Mouse (Mus musculus) kidney, postnatal 0 days (tissue): Measurements from ENCODE around the gene Gm45717. TPM values are rescaled to one million over a fixed set of nuclear protein-coding genes. Genes with fewer than 3 reads are reported as not detected.
"Not testable (repeated sequence)": the region's sequence is repeated elsewhere in the genome, so short reads cannot be mapped to it uniquely, and the experiment has no call there.

Source experiments
- ATAC-seq: fragments of 200-750 bp; cut with Nextera tagmentation; replicated peaks from 2 replicates; pipeline ENCODE4 v1.8.0; 2017; ENCODE audit warnings: low read depth, moderate number of reproducible peaks, moderate TSS enrichment, moderate library complexity; ENCODE audit not compliant: low FRiP score
- DNase-seq: peaks from one replicate; pipeline ENCODE4 v3.0.0-alpha.2; 2016; ENCODE audit warnings: low spot score
- H3K27ac ChIP-seq: fragments of 300-500 bp; sonication (generic); 2 replicates; pipeline ENCODE4 v1.5.1; 2014; ENCODE audit warnings: mild to moderate bottlenecking
- H3K27me3 ChIP-seq: fragments of 300-500 bp; sonication (generic); 2 replicates; pipeline ENCODE4 v1.6.1; 2014; ENCODE audit warnings: low read length, mixed read lengths; ENCODE audit not compliant: insufficient read depth
- H3K36me3 ChIP-seq: fragments of 300-500 bp; sonication (generic); 2 replicates; pipeline ENCODE4 v1.6.1; 2014; ENCODE audit warnings: low read length, mixed read lengths; ENCODE audit not compliant: insufficient read depth
- H3K4me1 ChIP-seq: fragments of 300-500 bp; sonication (generic); replicated peaks from 2 replicates; pipeline ENCODE4 v1.6.1; 2014; ENCODE audit warnings: antibody characterized with exemption, low read length, mixed read lengths; ENCODE audit not compliant: insufficient read depth
- H3K4me2 ChIP-seq: fragments of 300-500 bp; sonication (generic); 2 replicates; pipeline ENCODE4 v1.6.1; 2014; ENCODE audit warnings: mild to moderate bottlenecking, low read length, moderate library complexity, mixed read lengths
- H3K4me3 ChIP-seq: fragments of 300-500 bp; sonication (generic); replicated peaks from 2 replicates; pipeline ENCODE4 v1.5.1; 2014; ENCODE audit warnings: low read depth, low read length
- H3K9ac ChIP-seq: fragments of 300-500 bp; sonication (generic); 2 replicates; pipeline ENCODE4 v1.6.1; 2014; ENCODE audit warnings: low read depth, low read length
- H3K9me3 ChIP-seq: fragments of 300-500 bp; sonication (generic); replicated peaks from 2 replicates; pipeline ENCODE4 v1.6.1; 2016; ENCODE audit warnings: low read length, inconsistent platforms, mixed read lengths
- CTCF ChIP-seq: IDR thresholded peaks from 2 replicates; pipeline ENCODE4 v1.5.1; 2016; ENCODE audit warnings: antibody characterized with exemption, low read depth, mild to moderate bottlenecking, moderate library complexity
- WGBS: fragments of 180-500 bp; shearing (Covaris S2); extraction: QIAGEN DNeasy Blood & Tissue Kit; methylation state at CpG from one replicate; pipeline ENCODE4 v1.1.7; 2014; 5-methylcytosine and 5-hydroxymethylcytosine counted together
- polyA plus RNA-seq: library from polyadenylated mRNA; unstranded; fragments of >200 nt; fragmentation: Nextera tagmentation; extraction: Ambion mirVana; gene quantifications from 2 replicates; pipeline ENCODE4 v1.2.1, GENCODE M21; 2015

The Gm45717 gene
- polyA plus RNA-seq, 1 experiment from 2014 or later = 0.45 TPM

GRCm38 (mm10) chr7:140981704-140982103 lies 26.0 kb upstream of the Gm45717 start:
- ATAC-seq = no peak
- no peak overlapping the region for H3K9ac ChIP-seq
- H3K27ac ChIP-seq = no peak overlapping the region
- no peak overlapping the region for H3K4me3 ChIP-seq
- no peak for TF ChIP-seq CTCF
- no peaks in the 10 kb centered on the region for H3K36me3 ChIP-seq
- no peak for DNase-seq
- H3K27me3 ChIP-seq = no peaks in the 10 kb centered on the region
- WGBS = 86% methylated on average over 8 of the region's 8 CpGs
- H3K4me1 ChIP-seq = no peaks in the 10 kb centered on the region
- no peak overlapping the region for H3K4me2 ChIP-seq
- no peaks in the 10 kb centered on the region for H3K9me3 ChIP-seq

DNA sequence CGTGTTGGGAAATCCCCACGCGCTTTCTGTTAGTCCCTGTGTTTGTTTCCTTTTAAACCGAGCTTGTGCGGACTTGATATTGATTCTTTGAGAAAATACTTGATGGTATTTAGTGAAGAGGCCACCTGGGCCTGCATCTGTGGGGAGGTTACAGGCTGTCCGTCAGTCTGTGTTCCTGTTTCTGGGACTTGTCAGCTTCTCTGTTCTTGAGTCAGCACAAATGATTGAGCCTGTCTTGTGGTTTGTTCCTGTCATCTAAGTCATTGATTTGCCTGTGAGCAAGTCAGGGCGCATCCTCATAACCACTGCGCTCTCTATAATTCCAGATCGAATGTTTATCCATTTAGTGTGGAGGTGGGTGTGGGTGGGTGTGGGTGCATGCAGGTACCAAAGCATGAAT lies 21.0 kb upstream of the Gm45717 start:
- H3K27ac ChIP-seq = not testable (repeated sequence)
- 93% methylated on average over 9 of the region's 9 CpGs for WGBS

DNA sequence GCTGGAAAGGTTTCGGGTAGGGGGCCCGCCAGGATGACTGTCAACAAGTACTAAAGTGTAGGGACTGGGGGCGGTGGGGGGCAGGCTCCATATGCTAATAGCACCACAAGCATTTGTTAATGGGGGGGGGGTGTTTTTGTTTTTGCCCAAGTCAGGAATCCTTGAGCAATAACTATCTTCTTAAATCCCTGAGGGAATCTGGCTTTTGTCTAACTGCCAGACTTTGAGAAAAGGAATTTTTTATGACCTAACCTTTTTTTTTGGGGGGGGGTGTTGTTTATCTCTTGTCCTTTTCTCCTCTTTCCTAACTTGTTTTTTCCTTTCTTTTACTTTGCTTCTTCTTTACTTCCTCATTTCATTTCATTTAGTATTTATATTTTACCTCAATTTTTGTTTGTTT lies 19.7 kb upstream of the Gm45717 start:
- no peak for TF ChIP-seq CTCF
- no peak for DNase-seq
- Histone ChIP-seq H3K4me1 (peaks cover 12% of the 10 kb centered on the region), H3K4me2 (no peak overlapping the region), H3K36me3 (no peaks in the 10 kb centered on the region), H3K27ac (no peak overlapping the region), H3K9me3 (no peaks in the 10 kb centered on the region), H3K4me3 (no peak overlapping the region), H3K27me3 (no peaks in the 10 kb centered on the region), H3K9ac (no peak overlapping the region)
- WGBS = 42% methylated on average over 3 of the region's 3 CpGs
- ATAC-seq = no peak

More for the DNA sequence above, 21.0 kb upstream of the Gm45717 start:
- H3K9ac ChIP-seq, ATAC-seq, H3K4me3 ChIP-seq, H3K4me2 ChIP-seq, H3K4me1 ChIP-seq, H3K36me3 ChIP-seq, H3K9me3 ChIP-seq, H3K27me3 ChIP-seq, DNase-seq: not testable (repeated sequence)

DNA sequence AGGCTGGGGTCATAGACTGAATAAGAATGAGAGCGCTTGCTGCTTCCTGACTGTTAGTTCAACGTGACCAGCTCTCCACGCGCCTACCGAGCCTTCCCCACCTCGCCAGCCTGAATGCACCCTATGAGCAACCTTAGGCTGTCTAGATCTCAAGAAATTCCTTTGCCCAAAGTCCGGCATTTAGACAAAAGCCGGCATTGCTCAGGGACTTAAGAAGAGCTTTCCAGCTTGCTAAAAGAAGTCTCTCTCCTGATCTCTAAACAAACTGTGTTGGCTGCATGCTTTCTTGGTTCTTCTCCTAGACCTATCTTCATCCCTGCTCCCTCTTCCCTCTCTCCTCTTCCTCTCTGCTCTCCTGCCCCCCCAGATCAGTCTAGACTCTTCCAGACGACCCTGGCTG lies 19.2 kb upstream of the Gm45717 start:
- no peaks in the 10 kb centered on the region for H3K36me3 ChIP-seq
- H3K9me3 ChIP-seq = no peaks in the 10 kb centered on the region
- no peak overlapping the region; the same call in 1 of the 2 replicates for H3K27ac ChIP-seq
- no peak overlapping the region for H3K9ac ChIP-seq
- no peak overlapping the region for H3K4me3 ChIP-seq
- WGBS = 26% methylated on average over 9 of the region's 9 CpGs
- no peaks in the 10 kb centered on the region for H3K27me3 ChIP-seq
- ATAC-seq (no peak), DNase-seq (no peak)
- no peak for TF ChIP-seq CTCF
- H3K4me2 ChIP-seq = no peak overlapping the region
- peaks cover 12% of the 10 kb centered on the region for H3K4me1 ChIP-seq

GRCm38 (mm10) chr7:140973396-140974165 lies 17.8 kb upstream of the Gm45717 start:
- Histone ChIP-seq H3K36me3 (no peaks in the 10 kb centered on the region), H3K4me3 (no peak overlapping the region), H3K4me1 (peaks cover 12% of the 10 kb centered on the region), H3K27ac (peak overlapping the region; percentile 68), H3K4me2 (no peak overlapping the region), H3K27me3 (no peaks in the 10 kb centered on the region), H3K9ac (no peak overlapping the region), H3K9me3 (no peaks in the 10 kb centered on the region)
- TF ChIP-seq CTCF = no peak
- 35% methylated on average over 14 of the region's 14 CpGs for WGBS
- DNase-seq (peak; percentile 81), ATAC-seq (no peak)

GRCm38 (mm10) chr7:140971479-140972171 lies 15.9 kb upstream of the Gm45717 start:
- H3K27ac ChIP-seq = peak overlapping the region; percentile 78
- H3K9ac ChIP-seq = no peak overlapping the region
- peak; percentile 83 for DNase-seq
- peaks cover 14% of the 10 kb centered on the region for H3K4me1 ChIP-seq
- H3K27me3 ChIP-seq = no peaks in the 10 kb centered on the region
- WGBS = 60% methylated on average over 8 of the region's 8 CpGs
- H3K4me2 ChIP-seq = no peak overlapping the region
- no peaks in the 10 kb centered on the region for H3K36me3 ChIP-seq
- no peak for TF ChIP-seq CTCF
- no peaks in the 10 kb centered on the region for H3K9me3 ChIP-seq
- peak; percentile 31 for ATAC-seq
- H3K4me3 ChIP-seq = no peak overlapping the region
